Mouse (Mus musculus): ENCODE results near the gene Epha4.

GRCm38 (mm10) chr1:77369255-77369837 is 145.5 kb downstream of the Epha4 start:
- no peak for TF ChIP-seq EP300 (IDR thresholded peaks at IDR 0.05; ENCODE audit: insufficient read depth, low read depth, low read length)
- no peak for TF ChIP-seq POLR2A (IDR thresholded peaks at IDR 0.05; ENCODE audit: insufficient read depth, low read length)
